Mouse (Mus musculus): ENCODE measurements around the gene Ist1. TPM values are rescaled to one million over a fixed set of nuclear protein-coding genes. Genes with fewer than 3 reads are reported as not detected.

The Ist1 gene
- total RNA-seq, 2 experiments from 2014 or later: 87.0 to 94.9 TPM

DNA sequence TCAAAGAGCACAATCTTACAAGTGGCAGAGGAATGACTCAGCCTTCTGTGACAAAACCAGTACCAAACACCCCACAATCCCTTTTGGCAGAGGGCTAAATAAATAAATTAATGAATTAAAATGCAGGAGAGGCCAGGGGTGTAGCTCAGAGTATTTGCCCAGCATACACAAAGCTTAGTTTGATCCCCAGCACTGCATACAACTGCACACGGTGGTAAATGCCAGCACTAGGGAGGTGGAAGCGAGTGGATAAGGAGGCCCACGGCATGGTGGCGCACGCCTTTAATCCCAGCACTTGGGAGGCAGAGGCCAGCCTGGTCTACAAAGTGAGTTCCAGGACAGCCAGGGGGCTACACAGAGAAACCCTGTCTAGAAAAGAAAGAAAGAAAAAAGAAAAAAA, 20.4 kb downstream of the Ist1 start:
- DNase-seq (ENCODE audit: low spot score in 2 of 2): no peak
- H3K4me3 ChIP-seq: no peak overlapping the region
- no peak for TF ChIP-seq CTCF (conservative IDR thresholded peaks at IDR 0.05)
- 0 out of 2 replicates have a peak overlapping the region, but pooled peaks have one; percentile 43 for H3K27ac ChIP-seq

DNA sequence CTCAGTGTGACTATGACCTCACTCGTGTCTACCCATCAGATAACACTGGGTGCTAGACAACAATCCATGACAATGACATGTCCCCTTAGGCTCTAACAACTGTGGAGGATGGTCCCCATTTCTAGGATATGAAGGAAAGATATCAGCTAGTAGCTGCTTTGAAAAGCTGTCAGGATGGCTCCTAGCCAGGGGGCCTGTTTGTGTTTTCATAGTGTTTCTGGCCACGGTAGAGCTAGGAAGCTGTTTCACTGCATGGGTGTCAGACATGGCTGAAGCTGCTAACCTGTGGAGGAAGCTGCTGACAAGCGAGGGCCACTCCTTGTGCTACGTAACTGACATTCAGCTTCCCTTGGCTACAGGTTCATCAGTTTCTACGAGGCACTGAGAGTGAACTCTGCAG, 26.4 kb downstream of the Ist1 start:
- peak in 1 of 2 experiments; percentile 44 for DNase-seq (ENCODE audit: low spot score in 2 of 2)

DNA sequence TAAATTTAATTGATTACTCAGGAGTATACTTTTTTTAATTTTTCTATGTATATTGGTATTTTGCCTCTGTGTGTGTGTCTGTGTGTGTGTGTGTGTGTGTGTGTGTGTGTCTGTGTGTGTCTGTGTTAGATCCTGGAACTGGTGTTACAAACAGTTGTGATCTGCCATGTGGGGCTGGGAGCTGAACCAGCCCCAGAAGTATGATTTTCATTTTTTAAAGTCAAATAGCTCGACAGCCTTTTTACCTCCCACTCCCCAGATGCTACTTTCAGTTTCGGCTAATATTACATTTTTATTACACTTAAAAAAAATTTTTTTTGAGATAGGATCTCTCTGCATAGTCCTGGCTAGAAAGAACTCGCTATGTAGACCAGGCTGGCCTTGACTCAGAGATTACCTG, 30.7 kb downstream of the Ist1 start:
- Histone ChIP-seq H3K27ac (peak overlapping the region; percentile 87), H3K4me3 (no peak overlapping the region)
- no peak for TF ChIP-seq CTCF (conservative IDR thresholded peaks at IDR 0.05)
- peak; percentile 73 to 77 for DNase-seq (ENCODE audit: low spot score in 2 of 2)

More for the DNA sequence above, 26.4 kb downstream of the Ist1 start:
- TF ChIP-seq CTCF (conservative IDR thresholded peaks at IDR 0.05): no peak
- peak overlapping the region; percentile 80 for H3K27ac ChIP-seq
- H3K4me3 ChIP-seq: no peak overlapping the region

DNA sequence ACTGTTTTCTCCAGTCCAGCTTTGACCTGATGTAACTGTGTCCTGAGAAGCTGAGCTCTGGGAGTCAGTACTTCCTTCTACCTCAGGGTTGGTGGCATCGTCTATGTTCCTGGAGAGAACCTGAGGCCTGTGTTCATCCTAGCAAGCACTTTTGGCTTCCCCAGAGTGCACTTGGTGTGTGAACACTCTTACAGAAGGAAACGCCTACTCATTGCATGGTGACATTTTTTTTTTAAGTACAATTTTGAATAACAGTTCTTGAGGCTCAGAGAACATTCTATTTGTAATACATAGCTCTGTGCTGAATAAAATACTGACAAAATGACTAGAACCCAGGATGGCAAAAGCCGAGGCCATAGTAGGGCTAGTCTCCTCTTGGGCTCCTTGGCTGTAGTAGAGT, 36.2 kb downstream of the Ist1 start:
- no peak overlapping the region for H3K4me3 ChIP-seq
- peak overlapping the region; percentile 93 for H3K27ac ChIP-seq
- no peak for TF ChIP-seq CTCF (conservative IDR thresholded peaks at IDR 0.05)
- DNase-seq (ENCODE audit: low spot score in 2 of 2): peak in 1 of 2 experiments; percentile 58

DNA sequence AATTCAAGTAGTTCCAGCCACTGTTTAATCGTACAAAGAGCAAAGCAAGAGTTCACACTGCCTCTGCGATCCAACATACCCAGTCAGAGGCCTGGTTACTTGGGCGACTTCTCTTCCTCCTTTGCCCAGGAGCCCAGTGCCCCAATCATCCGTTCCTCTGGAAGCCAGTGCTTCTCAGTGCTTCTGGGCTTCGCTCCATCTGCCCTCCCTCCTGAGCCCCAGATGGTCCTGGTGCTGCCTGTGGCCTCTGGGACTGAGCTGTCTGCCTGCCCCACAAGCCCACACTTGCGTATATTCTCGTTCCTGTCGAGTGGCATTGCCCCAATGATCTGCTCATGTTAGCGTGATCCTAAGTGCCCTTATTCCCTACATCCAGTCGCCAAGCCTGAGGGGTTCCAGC, 42.3 kb downstream of the Ist1 start:
- Histone ChIP-seq H3K27ac (no peak overlapping the region), H3K4me3 (no peak overlapping the region)
- no peak for TF ChIP-seq CTCF (conservative IDR thresholded peaks at IDR 0.05)
- no peak for DNase-seq (ENCODE audit: low spot score in 2 of 2)

DNA sequence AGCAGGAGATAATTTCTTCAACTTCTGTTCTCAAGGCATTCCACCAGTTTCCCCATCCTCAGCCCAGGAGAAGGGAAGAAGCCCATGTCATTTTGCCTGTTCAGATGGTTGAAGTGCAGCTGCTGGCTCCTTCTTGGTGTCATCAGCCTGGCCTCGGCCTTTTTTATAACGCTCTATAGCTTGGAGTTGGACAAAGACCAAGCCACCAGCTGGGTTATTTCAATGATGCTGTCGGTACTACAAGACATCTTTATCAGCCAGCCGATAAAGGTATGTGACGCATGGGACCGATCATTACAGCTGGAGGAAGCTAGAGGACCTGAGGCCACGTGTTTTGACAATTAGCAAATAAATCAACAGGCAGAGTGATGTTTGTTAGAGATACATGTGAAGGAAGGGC, 44.6 kb downstream of the Ist1 start:
- no peak for DNase-seq (ENCODE audit: low spot score in 2 of 2)
- Histone ChIP-seq H3K4me3 (no peak overlapping the region), H3K27ac (no peak overlapping the region)
- no peak for TF ChIP-seq CTCF (conservative IDR thresholded peaks at IDR 0.05)

DNA sequence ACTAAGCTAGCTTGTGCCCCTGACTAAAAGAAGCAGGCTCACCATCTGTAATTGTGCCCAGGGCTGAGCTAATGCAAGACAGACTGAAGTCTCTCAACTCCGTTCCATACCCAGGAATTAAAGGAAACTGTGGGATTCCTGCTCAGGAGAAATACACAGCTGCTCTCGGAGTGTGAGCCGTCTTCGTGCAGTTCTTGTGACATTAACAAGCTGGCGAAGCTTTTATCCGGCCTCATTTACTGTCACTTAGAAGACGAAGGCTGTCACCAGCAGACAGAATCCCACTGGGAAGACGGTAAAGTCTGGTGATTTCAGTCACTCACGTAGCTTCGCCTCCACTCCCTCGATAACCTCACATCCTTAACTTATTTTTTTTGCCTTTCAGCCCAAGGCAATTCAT, 45.7 kb downstream of the Ist1 start:
- no peak overlapping the region for H3K4me3 ChIP-seq
- peak overlapping the region; percentile 39; the same call in 1 of the 2 replicates for H3K27ac ChIP-seq
- peak in 1 of 2 experiments; percentile 30 for DNase-seq (ENCODE audit: low spot score in 2 of 2)
- TF ChIP-seq CTCF (conservative IDR thresholded peaks at IDR 0.05): no peak

DNA sequence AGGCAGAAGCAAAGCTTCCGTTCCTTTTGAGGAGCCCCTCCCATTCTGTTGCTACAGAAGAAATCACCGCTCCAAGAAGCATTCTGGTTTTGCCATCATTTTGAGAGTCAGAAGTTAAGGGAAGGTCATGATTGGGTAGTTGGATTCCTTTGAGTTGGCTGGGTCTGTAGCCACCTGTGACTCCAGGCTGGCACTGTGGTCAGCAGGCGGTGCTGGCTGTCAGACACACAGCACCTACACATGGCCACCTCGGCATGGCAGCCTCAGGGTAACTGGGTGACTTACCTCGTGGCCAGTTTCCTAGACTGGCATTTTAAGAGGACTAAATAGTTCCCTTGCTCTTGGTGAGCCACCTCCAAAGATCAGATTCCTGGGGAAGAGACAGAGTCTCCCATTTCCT, 51.8 kb downstream of the Ist1 start:
- TF ChIP-seq CTCF (conservative IDR thresholded peaks at IDR 0.05): no peak
- DNase-seq (ENCODE audit: low spot score in 2 of 2): no peak
- Histone ChIP-seq H3K27ac (no peak overlapping the region), H3K4me3 (no peak overlapping the region)

DNA sequence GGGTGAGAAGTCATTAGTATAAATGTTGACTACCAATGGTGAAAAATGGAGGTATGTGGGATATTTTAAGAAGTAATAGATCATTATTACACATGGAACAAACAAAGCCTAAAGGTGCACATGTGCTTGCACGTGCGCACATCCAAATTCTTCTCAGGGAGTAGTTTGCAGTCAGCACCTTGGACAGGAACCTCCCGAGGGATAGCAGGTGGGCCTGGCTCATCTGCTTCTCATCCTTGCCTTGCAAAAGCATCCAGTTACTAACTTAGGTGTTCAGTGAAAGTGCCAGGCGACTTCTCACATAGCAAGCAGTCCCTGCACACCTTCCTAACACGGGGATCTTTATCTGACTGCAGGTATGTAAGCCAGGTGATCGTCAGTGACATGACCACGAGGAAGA, 52.6 kb downstream of the Ist1 start:
- no peak for TF ChIP-seq CTCF (conservative IDR thresholded peaks at IDR 0.05)
- no peak for DNase-seq (ENCODE audit: low spot score in 2 of 2)
- no peak overlapping the region for H3K4me3 ChIP-seq
- no peak overlapping the region for H3K27ac ChIP-seq

DNA sequence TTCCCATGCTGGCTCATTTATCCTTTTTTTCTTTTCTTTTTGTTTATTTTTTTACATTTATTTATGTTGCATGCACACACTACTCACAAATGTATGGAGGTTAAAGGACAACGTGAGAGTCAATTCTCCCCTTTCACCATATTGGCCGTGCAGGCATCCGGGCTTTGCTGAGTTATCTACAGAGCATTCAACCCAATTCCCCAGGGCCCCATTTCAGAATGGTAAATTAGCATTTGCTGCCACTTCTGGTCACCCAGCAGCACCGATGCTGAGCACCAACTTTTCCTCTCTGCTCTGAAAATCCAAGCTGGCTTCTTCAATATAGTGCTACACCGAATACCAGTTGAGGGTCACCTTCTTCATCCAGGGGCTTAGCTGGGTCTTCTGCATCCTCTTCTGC, 54.2 kb downstream of the Ist1 start:
- Histone ChIP-seq H3K27ac (no peak overlapping the region), H3K4me3 (no peak overlapping the region)
- TF ChIP-seq CTCF (conservative IDR thresholded peaks at IDR 0.05): no peak
- DNase-seq (ENCODE audit: low spot score in 2 of 2): no peak

DNA sequence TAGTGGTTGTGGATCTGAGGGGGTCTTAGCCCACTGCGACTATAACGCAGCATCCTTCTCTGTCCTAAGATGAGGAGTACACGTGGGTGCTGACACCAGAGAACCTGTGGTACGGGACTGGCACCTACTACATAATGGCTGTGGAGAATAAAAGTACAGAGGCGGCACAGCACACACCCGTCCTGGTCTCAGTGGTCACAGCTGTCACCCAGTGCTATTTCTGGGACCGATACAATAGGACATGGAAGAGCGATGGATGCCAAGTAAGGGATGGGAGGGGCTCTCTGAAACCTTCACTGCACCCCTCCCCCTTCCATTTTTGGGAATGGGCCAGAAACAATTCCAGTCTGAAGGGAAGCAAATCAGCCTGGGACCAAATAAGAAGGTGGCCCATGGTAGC, 57.9 kb downstream of the Ist1 start:
- no peak overlapping the region for H3K27ac ChIP-seq
- no peak overlapping the region for H3K4me3 ChIP-seq
- no peak for TF ChIP-seq CTCF (conservative IDR thresholded peaks at IDR 0.05)
- no peak for DNase-seq (ENCODE audit: low spot score in 2 of 2)

DNA sequence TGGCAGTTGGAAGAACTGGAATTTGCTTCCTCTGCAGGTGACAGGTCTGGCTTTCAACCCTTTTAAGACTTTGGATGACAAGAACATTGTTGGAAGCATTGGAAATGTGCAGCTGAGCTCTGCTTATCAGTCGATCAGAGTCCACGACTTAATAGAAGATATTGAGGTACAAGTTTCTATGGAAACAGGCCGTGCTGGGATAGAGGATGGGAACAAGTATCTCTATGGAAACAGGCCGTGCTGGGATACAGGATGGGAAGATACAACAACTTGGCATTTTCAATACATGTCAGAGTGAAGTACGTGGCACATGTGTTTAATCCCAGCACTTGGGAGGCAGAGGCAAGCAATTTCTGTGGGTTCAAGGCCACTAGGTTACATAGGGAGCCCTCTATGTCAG, 60.6 kb downstream of the Ist1 start:
- no peak overlapping the region for H3K4me3 ChIP-seq
- H3K27ac ChIP-seq: peak overlapping the region; percentile 87
- DNase-seq (ENCODE audit: low spot score in 2 of 2): peak; percentile 25 to 63
- TF ChIP-seq CTCF (conservative IDR thresholded peaks at IDR 0.05): no peak

DNA sequence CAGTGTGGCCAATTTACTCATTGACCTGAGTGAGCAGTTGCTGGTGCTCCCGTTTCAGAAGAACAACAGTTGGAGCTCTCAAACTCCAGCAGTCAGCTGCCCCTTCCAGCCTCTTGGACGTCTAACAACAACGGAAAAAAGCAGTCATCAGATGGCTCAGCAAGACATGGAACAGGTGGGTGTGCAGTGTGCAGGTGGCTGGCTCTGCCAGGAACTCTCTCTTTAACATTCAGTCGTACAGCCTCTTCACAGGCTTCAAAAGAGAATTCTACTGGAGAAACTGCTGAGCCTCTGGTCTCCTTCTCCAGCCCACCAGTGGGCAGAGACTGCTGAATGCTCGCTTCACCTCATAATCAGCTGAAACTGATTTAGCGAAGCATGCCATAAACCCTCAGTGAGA, 64.4 kb downstream of the Ist1 start:
- no peak for TF ChIP-seq CTCF (conservative IDR thresholded peaks at IDR 0.05)
- DNase-seq (ENCODE audit: low spot score in 2 of 2): no peak
- Histone ChIP-seq H3K4me3 (no peak overlapping the region), H3K27ac (peak overlapping the region; percentile 86)

Other genes starting within 250 kb of the Ist1 start
- gene Pmfbp1, start 199.2 kb downstream of the Ist1 start, total RNA-seq (2021): under 1 TPM; 0.10 to 0.12 TPM
- 10 to 100 TPM; 28.0 to 30.1 TPM for gene Dhx38, start 127.4 kb downstream of the Ist1 start, total RNA-seq (2021)
- 10 to 100 TPM; 13.6 to 17.6 TPM for gene Txnl4b, start 127.4 kb downstream of the Ist1 start, total RNA-seq (2021)
- gene Hp, start 114.1 kb downstream of the Ist1 start, total RNA-seq (2021): not detected
- gene Dhodh, start 84.6 kb downstream of the Ist1 start, total RNA-seq (2021): 10 to 100 TPM; 25.6 to 25.9 TPM
- 1 to 10 TPM; 2.3 to 2.8 TPM for gene Pkd1l3, start 78.7 kb downstream of the Ist1 start, total RNA-seq (2021)
- gene Zfp821, start 12.3 kb upstream of the Ist1 start, total RNA-seq (2021): 10 to 100 TPM; 47.0 to 47.6 TPM
- gene Atxn1l, start 44.5 kb upstream of the Ist1 start, total RNA-seq (2021): 10 to 100 TPM; 40.1 to 44.5 TPM
- 10 to 100 TPM; 84.1 to 92.2 TPM for gene Ap1g1, start 85.3 kb upstream of the Ist1 start, total RNA-seq (2021)
- 10 to 100 TPM; 26.9 to 28.5 TPM for gene Phlpp2, start 175.3 kb upstream of the Ist1 start, total RNA-seq (2021)